Mouse (Mus musculus) small intestine, adult 2 months (tissue): ENCODE data around the gene Zmiz1.

Source experiments
- CTCF ChIP-seq: fragments of 200-500 bp; IDR thresholded peaks from 2 replicates; pipeline ENCODE4 v1.5.1; 2012; ENCODE audit warnings: low read depth, mild to moderate bottlenecking, control low read depth, inconsistent platforms, low read length, moderate library complexity, mixed read lengths; ENCODE audit not compliant: insufficient replicate concordance, insufficient read length; ENCODE audit errors: extremely low read depth
- POLR2A ChIP-seq: fragments of 200-500 bp; IDR thresholded peaks from 2 replicates; pipeline ENCODE4 v1.6.1; 2012; ENCODE audit warnings: low read depth, mild to moderate bottlenecking, control low read depth, inconsistent platforms, low read length, moderate library complexity

- no peak for TF ChIP-seq POLR2A
- TF ChIP-seq CTCF = no peak
Observed at GRCm38 (mm10) chr14:25483285-25483684, 24.3 kb downstream of the Zmiz1 start.
